Mouse (Mus musculus) heart, adult 2 months (tissue): ENCODE measurements at regions not wholly inside any gene's neighbourhood (a gene's known extent, or its start where the extent isn't known, plus 50 kb on each side); places are given as distances from the start of the nearest gene placed in this dataset.

ENCODE experiments used
- DNase-seq, 2 experiments: peaks; one replicate each; pipeline ENCODE4 v3.0.0; 2021
- H3K27ac ChIP-seq: fragments of 200-600 bp; 2 replicates; pipeline ENCODE4 v1.8.1; 2022
- H3K27me3 ChIP-seq: fragments of 200-500 bp; 2 replicates; pipeline ENCODE4 v1.6.1; 2012; ENCODE audit warnings: mild to moderate bottlenecking, low read length, inconsistent platforms, mixed read lengths; ENCODE audit not compliant: control insufficient read depth, insufficient read depth
- H3K36me3 ChIP-seq: fragments of 200-500 bp; 2 replicates; pipeline ENCODE4 v1.6.1; 2012; ENCODE audit warnings: low read length, inconsistent platforms; ENCODE audit not compliant: control insufficient read depth, insufficient read depth
- H3K4me1 ChIP-seq: fragments of 200-500 bp; 2 replicates; pipeline ENCODE4 v1.6.1; 2011; ENCODE audit warnings: low read length; ENCODE audit not compliant: control insufficient read depth, insufficient read depth
- H3K4me3 ChIP-seq: fragments of 200-600 bp; 2 replicates; pipeline ENCODE4 v1.8.1; 2022
- H3K79me2 ChIP-seq: fragments of 200-500 bp; replicated peaks from 2 replicates; pipeline ENCODE4 v1.6.1; 2012; ENCODE audit warnings: mild to moderate bottlenecking, inconsistent platforms, low read length, moderate library complexity, mixed read lengths; ENCODE audit not compliant: control insufficient read depth, insufficient read depth
- H3K9ac ChIP-seq: fragments of 200-500 bp; 2 replicates; pipeline ENCODE4 v1.6.1; 2012; ENCODE audit warnings: low read depth, mild to moderate bottlenecking, control low read depth, inconsistent platforms, low read length, mixed read lengths
- CTCF ChIP-seq: fragments of 200-600 bp; IDR thresholded peaks from 2 replicates; pipeline ENCODE4 v1.8.1; 2022; ENCODE audit warnings: antibody characterized with exemption, mild to moderate bottlenecking, moderate library complexity
- EP300 ChIP-seq: fragments of 200-500 bp; IDR thresholded peaks from 2 replicates; pipeline ENCODE4 v1.6.1; 2011; ENCODE audit warnings: low read depth, low read length, control low read depth; ENCODE audit not compliant: insufficient read depth
- POLR2A ChIP-seq: fragments of 200-500 bp; IDR thresholded peaks from 2 replicates; pipeline ENCODE4 v1.6.1; 2011; ENCODE audit warnings: mild to moderate bottlenecking, low read depth, low read length, control low read depth; ENCODE audit not compliant: insufficient read depth
- WGBS: fragments of 180-500 bp; shearing (Covaris S2); methylation state at CpG from one replicate; pipeline ENCODE4 v1.1.7; 2018; 5-methylcytosine and 5-hydroxymethylcytosine counted together
- intact Hi-C: fragments of 180-260 bp; cut with DNase I; formaldehyde crosslinking; loops from one replicate; pipeline ENCODE4 v1.15.1; 2025

- no peak for DNase-seq
- Histone ChIP-seq H3K27ac (no peak overlapping the region), H3K36me3 (no peaks in the 10 kb centered on the region), H3K9ac (no peak overlapping the region), H3K4me3 (no peak overlapping the region), H3K27me3 (no peaks in the 10 kb centered on the region), H3K79me2 (no peaks in the 10 kb centered on the region), H3K4me1 (no peaks in the 10 kb centered on the region)
- TF ChIP-seq CTCF (no peak), EP300 (no peak), POLR2A (no peak)
- 43% methylated on average over 1 of the region's 1 CpGs for WGBS
- intact Hi-C loops: no loop called here
These were observed 55.1 kb upstream of the Fbxl4 start for GRCm38 (mm10) chr4:22302262-22302661.
